Mouse (Mus musculus) CH12.LX (cell line): Measurements from ENCODE around the gene Myo3b. TPM values are rescaled to one million over a fixed set of nuclear protein-coding genes. Genes with fewer than 3 reads are reported as not detected.

Source experiments
- DNase-seq: peaks from one replicate; pipeline ENCODE4 v3.0.0-alpha.2; 2013; ENCODE audit errors: extremely low read depth
- H3K27ac ChIP-seq: 2 replicates; pipeline ENCODE4 v1.5.1; 2012; ENCODE audit warnings: low read depth, mild to moderate bottlenecking, control low read depth, moderate library complexity; ENCODE audit not compliant: insufficient read depth
- H3K27me3 ChIP-seq: replicated peaks from 2 replicates; pipeline ENCODE3; 2012; ENCODE audit warnings: inconsistent platforms
- H3K36me3 ChIP-seq, 2 experiments: replicated peaks in 1 of 2; 2 replicates each; pipeline versions ENCODE3 to v1.6.1; 2012; ENCODE audit warnings: inconsistent platforms in 1 of 2, low read length in 1 of 2, mild to moderate bottlenecking in 1 of 2, mixed read lengths in 1 of 2, moderate library complexity in 1 of 2; ENCODE audit not compliant: control insufficient read depth in 1 of 2, insufficient read depth in 1 of 2
- H3K4me1 ChIP-seq, 2 experiments: 2 replicates each; pipeline ENCODE4 v1.6.1; 2012; ENCODE audit warnings: inconsistent platforms in 1 of 2, moderate library complexity in 1 of 2; ENCODE audit not compliant: insufficient read depth in 2 of 2, control insufficient read depth in 1 of 2
- H3K4me2 ChIP-seq: 2 replicates; pipeline ENCODE4 v1.6.1; 2012; ENCODE audit warnings: low read depth, mild to moderate bottlenecking, control low read depth; ENCODE audit not compliant: poor library complexity, insufficient read depth, severe bottlenecking
- H3K4me3 ChIP-seq, 3 experiments: fragments of 150-350 bp in 1 of 3; sonication (generic) in 1 of 3; replicated peaks in 1 of 3; 2 replicates each; pipeline versions ENCODE3 to v1.5.1; 2011 to 2012; ENCODE audit warnings: low read depth in 2 of 3, low read length in 2 of 3, mild to moderate bottlenecking in 2 of 3, moderate library complexity in 2 of 3, control low read depth in 1 of 3, improper control_type of control experiment in 1 of 3, inconsistent platforms in 1 of 3, mixed read lengths in 1 of 3; ENCODE audit not compliant: poor library complexity in 1 of 3
- H3K79me2 ChIP-seq: replicated peaks from 2 replicates; pipeline ENCODE4 v1.6.1; 2012; ENCODE audit warnings: mild to moderate bottlenecking, moderate library complexity; ENCODE audit not compliant: control insufficient read depth, poor library complexity, insufficient read depth, severe bottlenecking; ENCODE audit errors: extremely low read depth
- H3K9ac ChIP-seq: 2 replicates; pipeline ENCODE4 v1.6.1; 2012; ENCODE audit warnings: low read depth, mild to moderate bottlenecking, control low read depth, moderate library complexity; ENCODE audit not compliant: insufficient read depth
- H3K9me3 ChIP-seq: replicated peaks from 2 replicates; pipeline ENCODE3; 2012; ENCODE audit warnings: low read length, inconsistent platforms, mixed read lengths
- BHLHE40 ChIP-seq: IDR thresholded peaks from 2 replicates; pipeline ENCODE4 v1.6.1; 2011; ENCODE audit warnings: mild to moderate bottlenecking, low read depth, low read length, improper control_type of control experiment
- CHD2 ChIP-seq: IDR thresholded peaks from 2 replicates; pipeline ENCODE4 v1.6.1; 2011; ENCODE audit warnings: low read length, improper control_type of control experiment
- E2F4 ChIP-seq: IDR thresholded peaks from 2 replicates; pipeline ENCODE4 v1.6.1; 2011; ENCODE audit warnings: low read depth, low read length, improper control_type of control experiment; ENCODE audit not compliant: insufficient replicate concordance
- ELF1 ChIP-seq: IDR thresholded peaks from 2 replicates; pipeline ENCODE4 v1.6.1; 2014; ENCODE audit warnings: low read depth, mild to moderate bottlenecking, inconsistent platforms, low read length, improper control_type of control experiment
- ETS1 ChIP-seq: conservative IDR thresholded peaks from 2 replicates; pipeline ENCODE4 v1.6.1; 2012; ENCODE audit warnings: low read depth, mild to moderate bottlenecking, inconsistent platforms, low read length, improper control_type of control experiment, moderate library complexity
- HCFC1 ChIP-seq: IDR thresholded peaks from 2 replicates; pipeline ENCODE4 v1.6.1; 2012; ENCODE audit warnings: low read depth, mild to moderate bottlenecking, inconsistent platforms, low read length, improper control_type of control experiment
- IRF4 ChIP-seq: IDR thresholded peaks from 2 replicates; pipeline ENCODE4 v1.6.1; 2014; ENCODE audit warnings: low read depth, mild to moderate bottlenecking, inconsistent platforms, low read length, improper control_type of control experiment
- JUN ChIP-seq: IDR thresholded peaks from 2 replicates; pipeline ENCODE4 v1.6.1; 2011; ENCODE audit warnings: low read depth, mild to moderate bottlenecking, low read length, improper control_type of control experiment, moderate library complexity; ENCODE audit not compliant: insufficient read depth
- JUND ChIP-seq: conservative IDR thresholded peaks from 2 replicates; pipeline ENCODE4 v1.6.1; 2011; ENCODE audit warnings: low read depth, low read length, improper control_type of control experiment
- KAT2A ChIP-seq: IDR thresholded peaks from 2 replicates; pipeline ENCODE4 v1.6.1; 2012; ENCODE audit warnings: low read length, improper control_type of control experiment, inconsistent platforms; ENCODE audit not compliant: insufficient replicate concordance
- MAFK ChIP-seq: IDR thresholded peaks from 2 replicates; pipeline ENCODE4 v1.6.1; 2011; ENCODE audit warnings: low read length, improper control_type of control experiment; ENCODE audit not compliant: insufficient replicate concordance
- MAX ChIP-seq: IDR thresholded peaks from 2 replicates; pipeline ENCODE4 v1.6.1; 2011; ENCODE audit warnings: low read length, improper control_type of control experiment
- MAZ ChIP-seq: IDR thresholded peaks from 2 replicates; pipeline ENCODE4 v1.6.1; 2012; ENCODE audit warnings: low read depth, mild to moderate bottlenecking, inconsistent platforms, low read length, improper control_type of control experiment, moderate library complexity
- MEF2A ChIP-seq: IDR thresholded peaks from 2 replicates; pipeline ENCODE4 v1.6.1; 2014; ENCODE audit warnings: low read depth, mild to moderate bottlenecking, inconsistent platforms, low read length, improper control_type of control experiment, borderline replicate concordance
- NELFE ChIP-seq: IDR thresholded peaks from 2 replicates; pipeline ENCODE4 v1.6.1; 2011; ENCODE audit warnings: low read depth, low read length, improper control_type of control experiment
- NRF1 ChIP-seq: IDR thresholded peaks from 2 replicates; pipeline ENCODE4 v1.6.1; 2014; ENCODE audit warnings: low read depth, mild to moderate bottlenecking, inconsistent platforms, low read length, improper control_type of control experiment, moderate library complexity
- PAX5 ChIP-seq: IDR thresholded peaks from 2 replicates; pipeline ENCODE4 v1.6.1; 2012; ENCODE audit warnings: low read length, inconsistent platforms, mixed read lengths
- POLR2AphosphoS2 ChIP-seq: IDR thresholded peaks from 2 replicates; pipeline ENCODE4 v1.6.1; 2011; ENCODE audit warnings: low read depth, low read length, improper control_type of control experiment
- TBP ChIP-seq: conservative IDR thresholded peaks from 2 replicates; pipeline ENCODE4 v1.6.1; 2011; ENCODE audit warnings: low read depth, low read length, improper control_type of control experiment
- UBTF ChIP-seq: IDR thresholded peaks from 2 replicates; pipeline ENCODE4 v1.6.1; 2012; ENCODE audit warnings: low read depth, mild to moderate bottlenecking, inconsistent platforms, low read length, improper control_type of control experiment, moderate library complexity
- USF1 ChIP-seq: IDR thresholded peaks from 2 replicates; pipeline ENCODE4 v1.6.1; 2014; ENCODE audit warnings: low read depth, mild to moderate bottlenecking, inconsistent platforms, low read length, improper control_type of control experiment
- USF2 ChIP-seq: conservative IDR thresholded peaks from 2 replicates; pipeline ENCODE4 v1.6.1; 2011; ENCODE audit warnings: low read depth, low read length, improper control_type of control experiment
- ZKSCAN1 ChIP-seq: IDR thresholded peaks from 2 replicates; pipeline ENCODE4 v1.6.1; 2012; ENCODE audit warnings: low read depth, inconsistent platforms, low read length, improper control_type of control experiment, borderline replicate concordance
- ZMIZ1 ChIP-seq: IDR thresholded peaks from 2 replicates; pipeline ENCODE4 v1.6.1; 2012; ENCODE audit warnings: low read depth, mild to moderate bottlenecking, inconsistent platforms, low read length, improper control_type of control experiment
- ZNF384 ChIP-seq: IDR thresholded peaks from 2 replicates; pipeline ENCODE4 v1.6.1; 2012; ENCODE audit warnings: low read depth, low read length, improper control_type of control experiment, inconsistent platforms
- dilution Hi-C: fragments of 300-500 bp; cut with MboI; formaldehyde crosslinking; loops from 2 replicates; pipeline ENCODE4 v1.14.3; 2020; ENCODE audit warnings: low sequenced_read_pairs; ENCODE audit not compliant: extremely low pct_unique_long_range_greater_than_20kb, extremely low pct_ligation_motif_present
- in situ Hi-C: fragments of 300-500 bp; cut with MboI; formaldehyde crosslinking; loops from 3 replicates; pipeline ENCODE4 v1.14.3; 2019; ENCODE audit warnings: low sequenced_read_pairs, low pct_ligation_motif_present, low pct_unique_long_range_greater_than_20kb, mixed read lengths
- polyA plus RNA-seq: library from polyadenylated mRNA; unstranded; fragments of >175 nt; gene quantifications from 2 replicates; pipeline ENCODE4 v1.2.1, GENCODE M21; 2012; ENCODE audit warnings: low read depth; ENCODE audit not compliant: insufficient read length
- total RNA-seq, 2 experiments: library from RNA; depleted of rRNA; stranded (reverse); fragments of 300-350 nt in 1 of 2; fragments of >200 nt in 1 of 2; gene quantifications; 2 replicates each; pipeline ENCODE4 v1.2.3; 2012 to 2014

Gene Myo3b
- total and polyA plus RNA-seq, 3 experiments = 0.63 to 0.76 (median 0.64) TPM

DNA sequence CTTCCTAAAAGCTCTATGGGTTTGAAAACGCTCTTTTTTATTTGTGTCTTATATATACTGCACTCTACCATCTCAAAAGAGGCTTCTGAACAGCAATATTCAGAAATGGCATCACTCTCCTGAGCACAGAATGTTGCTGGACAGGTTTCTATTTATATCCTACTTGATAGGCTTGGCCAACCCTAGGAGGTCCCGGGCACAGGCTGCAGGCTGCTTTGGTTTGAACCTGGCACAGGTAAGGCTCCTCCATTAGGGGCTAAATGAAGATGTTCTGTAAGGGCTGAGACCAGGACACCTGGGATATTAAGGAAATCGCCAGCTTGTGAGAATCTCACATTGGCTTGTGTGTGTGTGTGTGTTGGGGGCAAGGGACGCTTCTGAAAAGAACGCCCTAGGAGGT, 30.9 kb downstream of the Myo3b start:
- H3K9ac ChIP-seq = no peak overlapping the region
- no peak overlapping the region for H3K27ac ChIP-seq
- peaks cover 2 to 9% of the 10 kb centered on the region in 2 experiments; a peak in 3 of 4 replicates for H3K4me1 ChIP-seq
- no peaks in the 10 kb centered on the region for H3K9me3 ChIP-seq
- H3K4me2 ChIP-seq = no peak overlapping the region
- DNase-seq = no peak
- no peaks in the 10 kb centered on the region for H3K79me2 ChIP-seq
- TF ChIP-seq NELFE (no peak), MAX (no peak), ZKSCAN1 (no peak), BHLHE40 (no peak), IRF4 (no peak), CHD2 (no peak), ELF1 (no peak)
- no peak overlapping the region for H3K4me3 ChIP-seq
- H3K36me3 ChIP-seq = no peaks in the 10 kb centered on the region
- H3K27me3 ChIP-seq = peaks cover 2% of the 10 kb centered on the region
- dilution Hi-C loops = no loop called here
- in situ Hi-C loops = no loop called here

GRCm38 (mm10) chr2:70083444-70084020, 44.6 kb downstream of the Myo3b start:
- TF ChIP-seq TBP = peak; percentile 82; the same call in 1 of the 2 replicates
- no peak for TF ChIP-seq KAT2A
- TF ChIP-seq MAX = no peak
- no peak for TF ChIP-seq ZNF384
- dilution Hi-C loops (no loop called here), in situ Hi-C loops (no loop called here)

DNA sequence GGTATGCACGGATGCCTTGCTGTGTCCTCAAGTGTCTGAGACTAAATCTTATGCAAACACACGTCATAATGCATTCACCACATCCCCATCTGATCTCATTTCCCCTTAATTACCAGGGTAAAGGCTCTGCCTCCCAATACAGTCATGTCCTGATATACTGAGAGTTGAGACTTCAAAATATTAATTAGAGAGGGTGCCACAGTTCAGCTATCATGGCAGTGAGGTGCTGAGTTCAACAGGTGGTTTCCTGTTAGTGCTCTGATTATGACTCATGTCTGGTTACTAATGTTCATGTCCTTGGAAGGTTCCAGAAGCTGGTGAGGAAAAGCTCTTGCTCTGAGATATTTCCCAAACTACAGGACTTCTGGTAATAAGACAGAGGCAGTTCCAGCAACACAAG, 52.3 kb downstream of the Myo3b start:
- in situ Hi-C loops = no loop called here
- peak; percentile 82 for DNase-seq
- H3K9me3 ChIP-seq = no peaks in the 10 kb centered on the region
- H3K27ac ChIP-seq = peak overlapping the region; percentile 63
- peaks cover 10 to 55% of the 10 kb centered on the region in 2 experiments for H3K4me1 ChIP-seq
- H3K4me3 ChIP-seq = no peak overlapping the region
- no peaks in the 10 kb centered on the region for H3K27me3 ChIP-seq
- H3K9ac ChIP-seq = no peak overlapping the region
- dilution Hi-C loops = no loop called here
- H3K4me2 ChIP-seq = peak overlapping the region; percentile 94
- no peaks in the 10 kb centered on the region for H3K79me2 ChIP-seq
- no peaks in the 10 kb centered on the region for H3K36me3 ChIP-seq
- TF ChIP-seq JUN (peak; percentile 65), USF1 (no peak), ETS1 (peak; percentile 69), MAZ (no peak), HCFC1 (no peak), MAFK (no peak), ZMIZ1 (no peak), IRF4 (peak; percentile 84), E2F4 (no peak), JUND (peak; percentile 81), USF2 (no peak), POLR2AphosphoS2 (no peak), NRF1 (no peak), UBTF (no peak), BHLHE40 (peak; percentile 46), MEF2A (no peak), ZKSCAN1 (no peak), PAX5 (no peak), MAX (no peak)

More at GRCm38 (mm10) chr2:70083444-70084020, 44.6 kb downstream of the Myo3b start:
- DNase-seq = peak; percentile 59
- Histone ChIP-seq H3K9ac (no peak overlapping the region), H3K4me1 (peaks cover 4 to 40% of the 10 kb centered on the region in 2 experiments), H3K9me3 (peaks cover 3% of the 10 kb centered on the region), H3K4me3 (no peak overlapping the region), H3K79me2 (no peaks in the 10 kb centered on the region), H3K4me2 (no peak overlapping the region), H3K27me3 (no peaks in the 10 kb centered on the region), H3K27ac (no peak overlapping the region), H3K36me3 (no peaks in the 10 kb centered on the region)
